Mouse (Mus musculus): ENCODE results near the gene Arrdc2. TPM values are rescaled to one million over a fixed set of nuclear protein-coding genes. Genes with fewer than 3 reads are reported as not detected.

The Arrdc2 gene
- total RNA-seq, 1 experiment: 11.4 TPM

- TF ChIP-seq CHD2 (IDR thresholded peaks at IDR 0.05; ENCODE audit: low read depth, low read length) (no peak), HCFC1 (IDR thresholded peaks at IDR 0.05; ENCODE audit: borderline replicate concordance, insufficient read depth, low read length) (no peak), MAFK (IDR thresholded peaks at IDR 0.05; ENCODE audit: insufficient read depth, low read depth, low read length) (no peak), ZNF384 (IDR thresholded peaks at IDR 0.05; ENCODE audit: low read depth, low read length) (no peak), ZC3H11A (IDR thresholded peaks at IDR 0.05; ENCODE audit: borderline replicate concordance, low read depth, low read length) (no peak)
- no peaks in the 10 kb centered on the region for H3K9me3 ChIP-seq (ENCODE audit: control insufficient read depth, insufficient read depth, low read depth, low read length)
- no peak overlapping the region for H3K27ac ChIP-seq (ENCODE audit: insufficient read depth, low read depth, low read length, poor library complexity, severe bottlenecking)
- peak overlapping the region; percentile 76 to 97 for H3K4me3 ChIP-seq (ENCODE audit: insufficient read depth in 1 of 2, low read depth in 1 of 2, low read length in 2 of 2, poor library complexity in 1 of 2, severe bottlenecking in 1 of 2)
- H3K4me1 ChIP-seq (ENCODE audit: control insufficient read depth in 2 of 2, insufficient read depth in 2 of 2, low read length in 2 of 2, poor library complexity in 1 of 2): peaks cover 0 to 13% of the 10 kb centered on the region in 2 experiments; a peak in 2 of 4 replicates
- H3K9ac ChIP-seq (ENCODE audit: insufficient read depth, low read depth, low read length, poor library complexity, severe bottlenecking): peak overlapping the region; percentile 69
- DNase-seq (ENCODE audit: low read depth, low spot score): peak; percentile 99
- no peaks in the 10 kb centered on the region; the same call in 1 of the 2 replicates for H3K36me3 ChIP-seq (ENCODE audit: control insufficient read depth, insufficient read depth, low read length, poor library complexity, severe bottlenecking)
- in situ Hi-C loops (cut with MboI; ENCODE audit: low sequenced_read_pairs in 2 of 2, unreplicated experiment in 2 of 2): no loop called here
These were observed 42.1 kb downstream of the Arrdc2 start for GRCm38 (mm10) chr8:70797081-70798070.

GRCm38 (mm10) chr8:70796403-70797080 is 43.0 kb downstream of the Arrdc2 start:
- no peak overlapping the region for H3K27ac ChIP-seq (ENCODE audit: insufficient read depth, low read depth, low read length, poor library complexity, severe bottlenecking)
- H3K9ac ChIP-seq (ENCODE audit: insufficient read depth, low read depth, low read length, poor library complexity, severe bottlenecking): peak overlapping the region; percentile 69
- DNase-seq (ENCODE audit: low read depth, low spot score): no peak
- H3K4me1 ChIP-seq (ENCODE audit: control insufficient read depth in 2 of 2, insufficient read depth in 2 of 2, low read length in 2 of 2, poor library complexity in 1 of 2): peaks cover 0 to 11% of the 10 kb centered on the region in 2 experiments; a peak in 2 of 4 replicates
- no peaks in the 10 kb centered on the region; the same call in 1 of the 2 replicates for H3K36me3 ChIP-seq (ENCODE audit: control insufficient read depth, insufficient read depth, low read length, poor library complexity, severe bottlenecking)
- TF ChIP-seq HCFC1 (IDR thresholded peaks at IDR 0.05; ENCODE audit: borderline replicate concordance, insufficient read depth, low read length) (no peak), ZNF384 (IDR thresholded peaks at IDR 0.05; ENCODE audit: low read depth, low read length) (no peak), CHD2 (IDR thresholded peaks at IDR 0.05; ENCODE audit: low read depth, low read length) (no peak)
- in situ Hi-C loops (cut with MboI; ENCODE audit: low sequenced_read_pairs in 2 of 2, unreplicated experiment in 2 of 2): no loop called here
- no peaks in the 10 kb centered on the region for H3K9me3 ChIP-seq (ENCODE audit: control insufficient read depth, insufficient read depth, low read depth, low read length)
- H3K4me3 ChIP-seq (ENCODE audit: insufficient read depth in 1 of 2, low read depth in 1 of 2, low read length in 2 of 2, poor library complexity in 1 of 2, severe bottlenecking in 1 of 2): peak overlapping the region; percentile 76 to 97

- no peak overlapping the region for H3K4me3 ChIP-seq (ENCODE audit: insufficient read depth in 1 of 2, low read depth in 1 of 2, low read length in 2 of 2, poor library complexity in 1 of 2, severe bottlenecking in 1 of 2)
- no peak for TF ChIP-seq ZNF384 (IDR thresholded peaks at IDR 0.05; ENCODE audit: low read depth, low read length)
- TF ChIP-seq MAFK (IDR thresholded peaks at IDR 0.05; ENCODE audit: insufficient read depth, low read depth, low read length): no peak
- no peak for TF ChIP-seq CHD2 (IDR thresholded peaks at IDR 0.05; ENCODE audit: low read depth, low read length)
- TF ChIP-seq HCFC1 (IDR thresholded peaks at IDR 0.05; ENCODE audit: borderline replicate concordance, insufficient read depth, low read length): no peak
- no peak for TF ChIP-seq ZC3H11A (IDR thresholded peaks at IDR 0.05; ENCODE audit: borderline replicate concordance, low read depth, low read length)
- no peaks in the 10 kb centered on the region for H3K9me3 ChIP-seq (ENCODE audit: control insufficient read depth, insufficient read depth, low read depth, low read length)
- DNase-seq (ENCODE audit: low read depth, low spot score): no peak
- in situ Hi-C loops (cut with MboI; ENCODE audit: low sequenced_read_pairs in 2 of 2, unreplicated experiment in 2 of 2): no loop called here
- H3K36me3 ChIP-seq (ENCODE audit: control insufficient read depth, insufficient read depth, low read length, poor library complexity, severe bottlenecking): no peaks in the 10 kb centered on the region; the same call in 1 of the 2 replicates
- H3K4me1 ChIP-seq (ENCODE audit: control insufficient read depth in 2 of 2, insufficient read depth in 2 of 2, low read length in 2 of 2, poor library complexity in 1 of 2): peaks cover 0 to 14% of the 10 kb centered on the region in 2 experiments; a peak in 1 of 4 replicates
- H3K27ac ChIP-seq (ENCODE audit: insufficient read depth, low read depth, low read length, poor library complexity, severe bottlenecking): no peak overlapping the region
- no peak overlapping the region for H3K9ac ChIP-seq (ENCODE audit: insufficient read depth, low read depth, low read length, poor library complexity, severe bottlenecking)
These were observed 44.1 kb downstream of the Arrdc2 start for GRCm38 (mm10) chr8:70795370-70795769.

GRCm38 (mm10) chr8:70794215-70794614 is 45.3 kb downstream of the Arrdc2 start:
- no peak for DNase-seq (ENCODE audit: low read depth, low spot score)
- no peaks in the 10 kb centered on the region for H3K36me3 ChIP-seq (ENCODE audit: control insufficient read depth, insufficient read depth, low read length, poor library complexity, severe bottlenecking)
- no peak overlapping the region for H3K9ac ChIP-seq (ENCODE audit: insufficient read depth, low read depth, low read length, poor library complexity, severe bottlenecking)
- H3K4me1 ChIP-seq (ENCODE audit: control insufficient read depth in 2 of 2, insufficient read depth in 2 of 2, low read length in 2 of 2, poor library complexity in 1 of 2): peaks cover 0 to 14% of the 10 kb centered on the region in 2 experiments; a peak in 1 of 4 replicates
- H3K4me3 ChIP-seq (ENCODE audit: insufficient read depth in 1 of 2, low read depth in 1 of 2, low read length in 2 of 2, poor library complexity in 1 of 2, severe bottlenecking in 1 of 2): no peak overlapping the region
- no peak for TF ChIP-seq MAFK (IDR thresholded peaks at IDR 0.05; ENCODE audit: insufficient read depth, low read depth, low read length)
- TF ChIP-seq HCFC1 (IDR thresholded peaks at IDR 0.05; ENCODE audit: borderline replicate concordance, insufficient read depth, low read length): no peak
- no peak for TF ChIP-seq ZC3H11A (IDR thresholded peaks at IDR 0.05; ENCODE audit: borderline replicate concordance, low read depth, low read length)
- no peak for TF ChIP-seq ZNF384 (IDR thresholded peaks at IDR 0.05; ENCODE audit: low read depth, low read length)
- TF ChIP-seq CHD2 (IDR thresholded peaks at IDR 0.05; ENCODE audit: low read depth, low read length): no peak
- no peak overlapping the region for H3K27ac ChIP-seq (ENCODE audit: insufficient read depth, low read depth, low read length, poor library complexity, severe bottlenecking)
- H3K9me3 ChIP-seq (ENCODE audit: control insufficient read depth, insufficient read depth, low read depth, low read length): no peaks in the 10 kb centered on the region
- in situ Hi-C loops (cut with MboI; ENCODE audit: low sequenced_read_pairs in 2 of 2, unreplicated experiment in 2 of 2): no loop called here

Measured in ES-E14 (cell line).